Mouse (Mus musculus) neural tube, embryonic 12.5 days (tissue): ENCODE measurements around the gene Rbfox1. TPM values are rescaled to one million over a fixed set of nuclear protein-coding genes. Genes with fewer than 3 reads are reported as not detected.

Source experiments
- ATAC-seq: fragments of 200-750 bp; cut with Nextera tagmentation; 2 replicates; pipeline ENCODE4 v1.8.0; 2017; ENCODE audit warnings: low read depth, mild to moderate bottlenecking, moderate TSS enrichment, moderate library complexity; ENCODE audit not compliant: low FRiP score
- H3K27ac ChIP-seq: fragments of 300-500 bp; sonication (generic); 2 replicates; pipeline ENCODE4 v1.5.1; 2016
- H3K27me3 ChIP-seq: fragments of 300-500 bp; sonication (generic); replicated peaks from 2 replicates; pipeline ENCODE4 v1.6.1; 2016; ENCODE audit warnings: mild to moderate bottlenecking
- H3K36me3 ChIP-seq: fragments of 300-500 bp; sonication (generic); 2 replicates; pipeline ENCODE4 v1.6.1; 2016; ENCODE audit warnings: mild to moderate bottlenecking
- H3K4me1 ChIP-seq: fragments of 300-500 bp; sonication (generic); 2 replicates; pipeline ENCODE4 v1.6.1; 2016
- H3K4me2 ChIP-seq: fragments of 300-500 bp; sonication (generic); replicated peaks from 2 replicates; pipeline ENCODE4 v1.6.1; 2016; ENCODE audit warnings: mild to moderate bottlenecking
- H3K4me3 ChIP-seq: fragments of 300-500 bp; sonication (generic); 2 replicates; pipeline ENCODE4 v1.5.1; 2016
- H3K9ac ChIP-seq: fragments of 300-500 bp; sonication (generic); 2 replicates; pipeline ENCODE4 v1.6.1; 2016; ENCODE audit warnings: mild to moderate bottlenecking
- H3K9me3 ChIP-seq: fragments of 300-500 bp; sonication (generic); 2 replicates; pipeline ENCODE4 v1.6.1; 2016; ENCODE audit warnings: mild to moderate bottlenecking
- WGBS: fragments of 180-500 bp; shearing (Covaris S2); methylation state at CpG from one replicate; pipeline ENCODE4 v1.1.7; 2016; 5-methylcytosine and 5-hydroxymethylcytosine counted together
- polyA plus RNA-seq: library from polyadenylated mRNA; unstranded; fragments of >200 nt; fragmentation: Nextera tagmentation; extraction: Ambion mirVana; gene quantifications from 2 replicates; pipeline ENCODE4 v1.2.1, GENCODE M21; 2016

The Rbfox1 gene
- polyA plus RNA-seq, 1 experiment from 2014 or later, result 80.2 TPM

- Histone ChIP-seq H3K4me2 (no peak overlapping the region), H3K9me3 (no peaks in the 10 kb centered on the region), H3K4me3 (no peak overlapping the region), H3K36me3 (no peaks in the 10 kb centered on the region), H3K4me1 (0 out of 2 replicates have a peak, but pooled peaks cover 4% of the 10 kb centered on the region), H3K9ac (no peak overlapping the region), H3K27ac (no peak overlapping the region), H3K27me3 (no peaks in the 10 kb centered on the region)
- WGBS, result 87% methylated on average over 4 of the region's 4 CpGs
- no peak for ATAC-seq
Observed at GRCm38 (mm10) chr16:5997651-5998050, 112.5 kb downstream of the Rbfox1 start.

- Histone ChIP-seq H3K36me3 (no peaks in the 10 kb centered on the region), H3K4me3 (no peak overlapping the region), H3K9me3 (no peaks in the 10 kb centered on the region), H3K27me3 (no peaks in the 10 kb centered on the region), H3K27ac (no peak overlapping the region), H3K4me1 (no peaks in the 10 kb centered on the region), H3K9ac (no peak overlapping the region), H3K4me2 (no peak overlapping the region)
- WGBS, result 86% methylated on average over 1 of the region's 1 CpGs
- no peak for ATAC-seq
Observed at GRCm38 (mm10) chr16:6000016-6000415, 114.9 kb downstream of the Rbfox1 start.

- H3K4me1 ChIP-seq, result no peaks in the 10 kb centered on the region
- no peak overlapping the region for H3K9ac ChIP-seq
- H3K36me3 ChIP-seq, result no peaks in the 10 kb centered on the region
- no peaks in the 10 kb centered on the region for H3K27me3 ChIP-seq
- no peak for ATAC-seq
- no peaks in the 10 kb centered on the region for H3K9me3 ChIP-seq
- H3K4me3 ChIP-seq, result no peak overlapping the region
- H3K27ac ChIP-seq, result no peak overlapping the region
- H3K4me2 ChIP-seq, result no peak overlapping the region
Observed at GRCm38 (mm10) chr16:6006996-6007395, 121.8 kb downstream of the Rbfox1 start.

- ATAC-seq, result no peak
- H3K27me3 ChIP-seq, result no peaks in the 10 kb centered on the region
- WGBS, result 86% methylated on average over 3 of the region's 3 CpGs
Observed at GRCm38 (mm10) chr16:6012853-6013252, 127.7 kb downstream of the Rbfox1 start.

GRCm38 (mm10) chr16:6018639-6019038 is 133.5 kb downstream of the Rbfox1 start:
- Histone ChIP-seq H3K4me2 (no peak overlapping the region), H3K27ac (no peak overlapping the region), H3K36me3 (no peaks in the 10 kb centered on the region), H3K4me1 (no peaks in the 10 kb centered on the region), H3K4me3 (no peak overlapping the region), H3K27me3 (no peaks in the 10 kb centered on the region), H3K9ac (no peak overlapping the region), H3K9me3 (no peaks in the 10 kb centered on the region)
- no peak for ATAC-seq
- WGBS, result 45% methylated on average over 5 of the region's 5 CpGs

More at GRCm38 (mm10) chr16:6012853-6013252, 127.7 kb downstream of the Rbfox1 start:
- H3K4me1 ChIP-seq, result no peaks in the 10 kb centered on the region
- no peak overlapping the region for H3K4me2 ChIP-seq
- H3K4me3 ChIP-seq, result no peak overlapping the region
- no peaks in the 10 kb centered on the region for H3K36me3 ChIP-seq
- no peaks in the 10 kb centered on the region for H3K9me3 ChIP-seq
- H3K9ac ChIP-seq, result no peak overlapping the region
- no peak overlapping the region for H3K27ac ChIP-seq

- no peak overlapping the region for H3K27ac ChIP-seq
- ATAC-seq, result no peak
- H3K27me3 ChIP-seq, result no peaks in the 10 kb centered on the region
- H3K4me1 ChIP-seq, result no peaks in the 10 kb centered on the region
- no peaks in the 10 kb centered on the region for H3K9me3 ChIP-seq
- no peaks in the 10 kb centered on the region for H3K36me3 ChIP-seq
- no peak overlapping the region for H3K4me2 ChIP-seq
- H3K4me3 ChIP-seq, result no peak overlapping the region
- no peak overlapping the region for H3K9ac ChIP-seq
- 17% methylated on average over 1 of the region's 1 CpGs for WGBS
Observed at GRCm38 (mm10) chr16:6019361-6019760, 134.2 kb downstream of the Rbfox1 start.

- Histone ChIP-seq H3K36me3 (no peaks in the 10 kb centered on the region), H3K4me1 (no peaks in the 10 kb centered on the region), H3K4me2 (no peak overlapping the region), H3K9ac (no peak overlapping the region), H3K27me3 (no peaks in the 10 kb centered on the region), H3K27ac (no peak overlapping the region), H3K9me3 (no peaks in the 10 kb centered on the region), H3K4me3 (no peak overlapping the region)
- 86% methylated on average over 1 of the region's 1 CpGs for WGBS
- ATAC-seq, result no peak
Observed at GRCm38 (mm10) chr16:6031280-6031679, 146.1 kb downstream of the Rbfox1 start.

GRCm38 (mm10) chr16:6032563-6032962 is 147.4 kb downstream of the Rbfox1 start:
- no peaks in the 10 kb centered on the region for H3K9me3 ChIP-seq
- H3K27ac ChIP-seq, result no peak overlapping the region
- no peaks in the 10 kb centered on the region for H3K4me1 ChIP-seq
- no peak overlapping the region for H3K4me3 ChIP-seq
- no peaks in the 10 kb centered on the region for H3K27me3 ChIP-seq
- H3K4me2 ChIP-seq, result no peak overlapping the region
- no peak for ATAC-seq
- H3K9ac ChIP-seq, result no peak overlapping the region
- WGBS, result 88% methylated on average over 7 of the region's 7 CpGs
- no peaks in the 10 kb centered on the region for H3K36me3 ChIP-seq

- Histone ChIP-seq H3K27ac (no peak overlapping the region), H3K36me3 (no peaks in the 10 kb centered on the region), H3K9ac (no peak overlapping the region), H3K27me3 (no peaks in the 10 kb centered on the region), H3K4me3 (no peak overlapping the region), H3K9me3 (no peaks in the 10 kb centered on the region), H3K4me2 (no peak overlapping the region), H3K4me1 (no peaks in the 10 kb centered on the region)
- WGBS, result 78% methylated on average over 3 of the region's 3 CpGs
- no peak for ATAC-seq
Observed at GRCm38 (mm10) chr16:6034876-6035275, 149.7 kb downstream of the Rbfox1 start.

GRCm38 (mm10) chr16:6037009-6037408 is 151.9 kb downstream of the Rbfox1 start:
- H3K4me2 ChIP-seq, result no peak overlapping the region
- no peak overlapping the region for H3K9ac ChIP-seq

GRCm38 (mm10) chr16:6042766-6043165 is 157.6 kb downstream of the Rbfox1 start:
- H3K9ac ChIP-seq, result no peak overlapping the region
- H3K4me1 ChIP-seq, result no peaks in the 10 kb centered on the region
- 82% methylated on average over 3 of the region's 3 CpGs for WGBS
- H3K27me3 ChIP-seq, result no peaks in the 10 kb centered on the region
- no peaks in the 10 kb centered on the region for H3K9me3 ChIP-seq
- H3K27ac ChIP-seq, result no peak overlapping the region
- H3K4me2 ChIP-seq, result no peak overlapping the region
- H3K36me3 ChIP-seq, result no peaks in the 10 kb centered on the region
- ATAC-seq, result no peak
- H3K4me3 ChIP-seq, result no peak overlapping the region

More at GRCm38 (mm10) chr16:6037009-6037408, 151.9 kb downstream of the Rbfox1 start:
- 72% methylated on average over 7 of the region's 7 CpGs for WGBS
- ATAC-seq, result no peak
- H3K4me3 ChIP-seq, result no peak overlapping the region
- H3K27ac ChIP-seq, result no peak overlapping the region
- no peaks in the 10 kb centered on the region for H3K27me3 ChIP-seq
- H3K9me3 ChIP-seq, result no peaks in the 10 kb centered on the region
- no peaks in the 10 kb centered on the region for H3K4me1 ChIP-seq
- H3K36me3 ChIP-seq, result no peaks in the 10 kb centered on the region

GRCm38 (mm10) chr16:6048601-6049000 is 163.4 kb downstream of the Rbfox1 start:
- WGBS, result 92% methylated on average over 1 of the region's 1 CpGs
- H3K4me1 ChIP-seq, result no peaks in the 10 kb centered on the region

GRCm38 (mm10) chr16:6062495-6062894 is 177.3 kb downstream of the Rbfox1 start:
- H3K27ac ChIP-seq, result no peak overlapping the region
- H3K27me3 ChIP-seq, result no peaks in the 10 kb centered on the region

More at GRCm38 (mm10) chr16:6048601-6049000, 163.4 kb downstream of the Rbfox1 start:
- no peaks in the 10 kb centered on the region for H3K9me3 ChIP-seq
- no peak overlapping the region for H3K9ac ChIP-seq
- H3K4me2 ChIP-seq, result no peak overlapping the region
- no peaks in the 10 kb centered on the region for H3K36me3 ChIP-seq
- H3K27me3 ChIP-seq, result no peaks in the 10 kb centered on the region
- no peak for ATAC-seq
- H3K27ac ChIP-seq, result no peak overlapping the region
- no peak overlapping the region for H3K4me3 ChIP-seq

More at GRCm38 (mm10) chr16:6062495-6062894, 177.3 kb downstream of the Rbfox1 start:
- no peak for ATAC-seq
- 74% methylated on average over 1 of the region's 1 CpGs for WGBS
- Histone ChIP-seq H3K36me3 (no peaks in the 10 kb centered on the region), H3K9ac (no peak overlapping the region), H3K4me2 (no peak overlapping the region), H3K4me1 (no peaks in the 10 kb centered on the region), H3K4me3 (no peak overlapping the region), H3K9me3 (no peaks in the 10 kb centered on the region)
